ENCODE assay signal across 8 mouse cellular contexts in genomic region chr10:69858897-69859605, GRCm38 (mm10).
DNase-seq lines count a peak whose midpoint lies in the region; ATAC-seq and TF ChIP-seq lines count a peak whose summit lies in the region.
"Had no signal": no experiment of that assay in that cellular context is flagged by ENCODE, and none has a peak within 500 bp of the region (broad histone marks: within the 10 kb centered on the region; RNA-seq: fewer than 3 reads in every experiment).

No protein-coding gene starts in this region.

- TF ChIP-seq CTCF in lung, postnatal 0 days (IDR thresholded peaks at IDR 0.05): no peak
- TF ChIP-seq CTCF in cortical plate, adult 2 months (IDR thresholded peaks at IDR 0.05; ENCODE audit: extremely low read depth, insufficient read depth, low read length): no peak

- ATAC-seq in lung, embryonic 16.5 days (ENCODE audit: low read depth): peak; percentile 54
- ATAC-seq in lung, postnatal 0 days: no peak

- H3K4me2 ChIP-seq in lung, embryonic 16.5 days (ENCODE audit: low read depth, low read length): no peak overlapping the region
- H3K4me2 ChIP-seq in lung, postnatal 0 days (replicated peaks; ENCODE audit: low read depth, low read length): no peak overlapping the region
- H3K4me2 ChIP-seq: stomach, embryonic 15.5 days had no signal

- TF ChIP-seq EP300 in lung, postnatal 0 days (IDR thresholded peaks at IDR 0.05): no peak

- no peak for DNase-seq in lung, postnatal 0 days (ENCODE audit: low spot score)
- DNase-seq in left cerebral cortex, postnatal 14 days (ENCODE audit: low spot score in 2 of 2): peak; percentile 70 to 74
- peak; percentile 70 for DNase-seq in telencephalon, adult 2 months (ENCODE audit: low read depth, low spot score)
- no peak for DNase-seq in gastrocnemius, postnatal 14 days
- DNase-seq in adrenal gland, adult 2 months: no peak

- no peak overlapping the region for H3K27ac ChIP-seq in lung, embryonic 16.5 days (ENCODE audit: low read length)
- no peak overlapping the region for H3K27ac ChIP-seq in lung, postnatal 0 days (ENCODE audit: low read length)
- peak overlapping the region; percentile 51 for H3K27ac ChIP-seq in cortical plate, adult 2 months (ENCODE audit: insufficient read depth, low read length)
- H3K27ac ChIP-seq: stomach, embryonic 15.5 days had no signal

- no peaks in the 10 kb centered on the region for H3K27me3 ChIP-seq in lung, embryonic 16.5 days (ENCODE audit: control insufficient read depth, insufficient read depth, low read depth, low read length)
- no peaks in the 10 kb centered on the region for H3K27me3 ChIP-seq in lung, postnatal 0 days (replicated peaks; ENCODE audit: insufficient read depth, low read length)
- H3K27me3 ChIP-seq: stomach, embryonic 15.5 days had no signal

- no peak for TF ChIP-seq POLR2A in cortical plate, adult 2 months (IDR thresholded peaks at IDR 0.05; ENCODE audit: extremely low read depth, insufficient read depth, low read length)

- H3K9ac ChIP-seq in lung, embryonic 16.5 days (ENCODE audit: low read length): no peak overlapping the region
- H3K9ac ChIP-seq in lung, postnatal 0 days (replicated peaks; ENCODE audit: low read depth): no peak overlapping the region
- H3K9ac ChIP-seq: stomach, embryonic 15.5 days had no signal

- intact Hi-C loops in left cerebral cortex, postnatal 14 days (cut with DNase I): no loop called here
- intact Hi-C loops in gastrocnemius, postnatal 14 days (cut with DNase I; ENCODE audit: low total_unique reads): no loop called here

- no peaks in the 10 kb centered on the region for H3K36me3 ChIP-seq in lung, embryonic 16.5 days (ENCODE audit: control insufficient read depth, insufficient read depth, low read length)
- no peaks in the 10 kb centered on the region for H3K36me3 ChIP-seq in lung, postnatal 0 days (ENCODE audit: insufficient read depth, low read length)
- H3K36me3 ChIP-seq: stomach, embryonic 15.5 days had no signal

- WGBS in lung, embryonic 16.5 days: 17% methylated on average over 4 of the region's 4 CpGs
- 17% methylated on average over 4 of the region's 4 CpGs for WGBS in lung, postnatal 0 days

- H3K9me3 ChIP-seq in lung, embryonic 16.5 days (ENCODE audit: control insufficient read depth, low read length): no peaks in the 10 kb centered on the region
- no peaks in the 10 kb centered on the region for H3K9me3 ChIP-seq in lung, postnatal 0 days (ENCODE audit: low read length)
- H3K9me3 ChIP-seq: stomach, embryonic 15.5 days had no signal

- peaks cover 7% of the 10 kb centered on the region for H3K4me1 ChIP-seq in lung, embryonic 16.5 days (replicated peaks; ENCODE audit: control insufficient read depth, insufficient read depth, low read length)
- H3K4me1 ChIP-seq in lung, postnatal 0 days (ENCODE audit: insufficient read depth, low read depth, low read length): no peaks in the 10 kb centered on the region
- peaks cover 11% of the 10 kb centered on the region for H3K4me1 ChIP-seq in cortical plate, adult 2 months (ENCODE audit: control insufficient read depth, insufficient read depth, low read length)
- H3K4me1 ChIP-seq: stomach, embryonic 15.5 days had no signal

- no peak overlapping the region for H3K4me3 ChIP-seq in lung, embryonic 16.5 days (ENCODE audit: low read length)
- no peak overlapping the region for H3K4me3 ChIP-seq in lung, postnatal 0 days (ENCODE audit: low read depth, low read length)
- no peak overlapping the region for H3K4me3 ChIP-seq in cortical plate, adult 2 months (ENCODE audit: insufficient read depth, low read length)
- H3K4me3 ChIP-seq: stomach, embryonic 15.5 days had no signal

Comparison
In these comparisons a context has a peak if more than half of its experiments do, and no peak if none do; other contexts are left out.
1. DNase-seq: peak in left cerebral cortex, postnatal 14 days (2 of 2) and telencephalon, adult 2 months (single experiment); none in lung, postnatal 0 days (single experiment), gastrocnemius, postnatal 14 days (single experiment) and adrenal gland, adult 2 months (single experiment).